Mouse (Mus musculus) kidney, postnatal 25 days (tissue): ENCODE results near the gene Tusc1.

Experiments
- DNase-seq, 2 experiments: peaks; one replicate each; pipeline ENCODE4 v3.0.0; 2021; ENCODE audit warnings: mixed read lengths in 2 of 2

Gene Tusc1

DNA sequence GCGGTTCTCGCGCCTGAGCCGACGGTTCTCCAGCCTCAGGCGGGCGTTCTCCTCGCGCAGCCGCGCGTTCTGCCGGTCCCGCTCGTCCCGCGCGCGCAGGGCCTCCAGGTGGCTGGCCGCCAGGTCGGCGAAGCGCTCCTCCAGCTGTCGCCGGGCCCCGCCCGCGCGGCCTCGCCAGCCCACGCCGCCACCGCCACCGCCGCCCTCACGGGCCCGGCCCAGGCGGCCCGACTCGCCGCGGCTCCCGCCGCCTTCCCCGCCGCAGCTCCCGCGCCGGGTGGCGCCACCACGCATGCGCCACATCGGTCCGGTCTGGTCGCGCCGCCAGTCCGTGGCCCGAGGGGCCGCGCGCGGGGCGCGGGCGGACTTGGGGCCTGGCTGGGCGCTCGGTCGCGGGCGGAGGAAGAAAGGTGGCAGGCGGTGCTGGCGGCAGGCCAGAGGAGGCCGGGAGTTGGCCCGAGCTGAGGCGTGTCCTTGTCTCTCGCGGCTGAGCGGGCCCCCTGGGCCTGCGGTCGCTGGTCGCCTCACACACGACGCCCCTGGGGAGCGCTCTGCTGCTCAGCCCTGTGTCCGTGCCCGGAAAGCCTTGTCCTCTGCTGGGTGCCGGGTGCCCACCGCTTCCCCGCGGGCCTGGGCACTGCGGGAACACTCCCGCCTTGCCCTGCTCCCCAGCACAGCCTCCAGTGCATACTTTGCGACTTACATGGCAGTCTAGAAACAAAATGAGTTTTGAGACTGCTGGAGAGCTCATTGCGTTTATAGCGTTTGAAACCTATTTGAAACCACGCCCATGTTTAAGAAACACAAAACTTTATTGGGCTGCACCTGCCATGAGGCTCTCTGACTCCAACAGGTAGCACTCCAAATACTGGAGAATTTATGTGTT is at the start of gene Tusc1:
TSS of gene Tusc1 (minus strand) at position 394 of the 886 bp plus-strand sequence.
- peak; percentile 90 to 94 for DNase-seq

DNA sequence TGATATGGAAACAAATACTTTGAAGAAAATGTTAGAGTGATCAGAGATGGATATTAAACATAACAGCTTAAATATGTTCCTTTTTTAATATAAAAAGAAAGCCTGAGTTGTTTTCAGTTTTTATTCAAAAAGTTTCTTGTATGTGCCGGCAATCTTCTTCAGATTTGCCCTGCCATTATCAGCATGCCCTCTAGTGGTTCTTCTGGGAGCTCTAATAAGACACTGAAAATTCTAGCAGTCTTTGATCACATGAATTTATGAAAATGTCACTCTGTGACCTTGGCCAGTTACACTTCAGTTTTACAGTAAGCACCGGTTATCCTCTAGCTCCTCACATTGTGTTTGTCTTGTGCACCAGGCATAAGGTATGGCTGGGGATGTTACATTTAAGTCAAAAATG is 17.6 kb upstream of the Tusc1 start:
- no peak for DNase-seq

DNA sequence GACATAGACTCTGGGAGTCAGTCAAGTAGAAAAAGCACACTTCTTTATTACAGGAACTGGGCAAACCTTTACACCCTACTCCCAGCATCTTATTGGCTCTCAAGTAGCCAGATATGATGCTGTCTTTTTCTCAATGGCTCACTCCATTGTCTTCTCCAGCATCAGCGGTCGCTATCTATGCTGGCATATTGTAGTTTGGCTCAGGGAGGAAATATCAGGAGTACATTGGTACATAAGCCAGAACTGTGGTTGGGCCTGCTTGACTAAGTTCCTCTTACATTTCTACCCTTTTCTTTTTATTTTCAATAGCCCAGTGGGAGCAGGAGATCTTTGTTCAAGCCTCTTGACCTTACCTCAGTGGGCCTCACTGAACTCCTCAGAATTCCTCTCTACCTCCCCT is 9.0 kb upstream of the Tusc1 start:
- DNase-seq: no peak

- no peak for DNase-seq
These were observed 6.3 kb upstream of the Tusc1 start for GRCm38 (mm10) chr4:93341568-93341967.

DNA sequence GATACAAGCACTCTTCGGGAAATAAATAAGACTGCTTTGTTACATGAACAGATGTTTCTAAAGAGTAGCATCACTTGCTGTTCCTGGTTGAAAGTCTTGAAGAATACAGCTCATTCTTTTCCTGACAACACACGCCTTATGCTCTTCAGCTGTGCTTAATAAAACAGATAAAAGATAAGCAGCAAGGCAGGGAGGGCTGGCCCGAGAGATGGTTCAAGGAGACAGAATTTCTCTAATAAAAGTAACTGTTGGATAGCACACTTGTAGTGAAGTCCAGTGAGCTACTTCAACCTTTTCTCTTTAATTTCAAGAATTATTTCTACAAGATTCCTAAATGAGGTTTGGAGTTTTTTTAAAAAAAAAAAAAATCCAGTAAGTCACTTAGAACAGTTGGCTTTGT is 2.7 kb upstream of the Tusc1 start:
- DNase-seq: no peak

DNA sequence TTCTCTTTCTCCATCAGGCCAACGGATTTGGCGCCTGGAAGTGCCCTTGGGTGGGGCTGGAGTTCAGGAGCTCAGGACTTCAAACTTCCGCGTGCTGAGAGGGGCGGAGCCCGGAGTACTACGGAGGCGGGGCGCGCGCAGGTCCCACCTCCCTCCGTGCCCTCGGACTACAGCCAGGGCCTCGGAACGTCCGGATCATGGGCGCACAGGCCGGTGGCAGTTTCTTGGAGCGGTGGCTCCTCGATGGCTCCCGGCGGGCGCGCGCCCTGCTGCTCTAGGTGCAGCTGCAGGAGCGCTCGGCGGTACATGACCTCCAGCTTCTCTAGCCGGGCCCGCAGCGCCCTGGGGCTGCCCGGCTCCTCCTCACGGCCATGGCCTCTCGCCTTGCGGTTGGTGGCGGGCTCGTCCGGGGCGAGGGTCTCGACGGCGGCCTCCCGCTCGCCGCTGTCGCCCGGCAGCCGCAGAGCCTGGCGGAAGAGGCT is 634 bp downstream of the Tusc1 start:
- DNase-seq: peak; percentile 90 to 94

GRCm38 (mm10) chr4:93307486-93307885 is 27.8 kb downstream of the Tusc1 start:
- DNase-seq: no peak

- DNase-seq: no peak
These were observed 49.2 kb downstream of the Tusc1 start for GRCm38 (mm10) chr4:93286065-93286464.
